Mouse (Mus musculus) kidney, postnatal 14 days (tissue): Measurements from ENCODE around the gene Fbxw8.

ENCODE experiments used
- DNase-seq: peaks from one replicate; pipeline ENCODE4 v3.0.0; 2022; ENCODE audit warnings: mixed read lengths

Fbxw8 gene

DNA sequence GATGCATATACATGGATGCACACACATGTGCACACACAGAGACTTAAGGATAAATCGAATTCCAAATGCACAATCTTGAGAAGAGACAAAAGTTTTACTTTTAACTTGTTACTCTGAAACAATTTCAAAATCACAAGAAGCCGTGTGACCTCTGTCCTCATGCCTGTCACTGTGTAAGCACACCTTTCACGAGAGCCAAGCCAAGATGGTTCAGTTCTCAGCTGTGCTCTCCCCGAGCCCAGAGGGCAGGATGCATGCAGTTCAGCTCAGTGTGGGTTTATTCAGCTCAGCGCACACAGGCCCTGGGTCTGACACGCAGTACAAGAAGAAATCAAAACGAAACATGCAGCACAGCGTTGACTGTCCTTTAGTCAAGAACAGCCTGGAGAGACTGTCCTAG, 49.7 kb downstream of the Fbxw8 start:
- DNase-seq = no peak

DNA sequence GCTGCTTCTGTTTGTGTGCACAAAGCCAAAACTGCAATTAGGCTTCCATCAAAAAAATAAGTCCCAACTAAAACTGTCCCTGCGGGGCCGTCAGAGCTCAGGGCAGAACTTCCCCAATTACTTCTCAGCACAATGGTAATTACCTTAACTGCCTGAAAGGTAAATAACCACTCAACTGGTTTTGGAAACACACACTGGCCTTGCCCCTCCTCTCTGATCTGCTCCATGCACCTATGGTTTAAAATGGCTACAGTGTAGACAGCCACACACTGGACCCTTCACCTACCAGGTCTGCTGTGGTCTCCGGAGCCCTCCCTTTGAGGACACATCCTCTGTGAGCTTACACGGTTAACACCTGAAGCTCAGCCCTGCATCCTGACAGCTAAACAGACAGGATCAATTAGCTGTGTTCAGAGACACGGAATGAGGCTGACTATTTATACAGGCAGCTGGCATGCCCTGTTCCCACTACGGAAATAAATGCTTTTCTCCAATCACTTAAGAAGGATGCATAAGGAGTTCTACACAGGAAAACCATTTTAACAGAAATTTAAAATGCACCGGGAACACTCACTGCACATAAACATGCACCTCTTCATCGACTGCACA, 55.3 kb downstream of the Fbxw8 start:
- no peak for DNase-seq

DNA sequence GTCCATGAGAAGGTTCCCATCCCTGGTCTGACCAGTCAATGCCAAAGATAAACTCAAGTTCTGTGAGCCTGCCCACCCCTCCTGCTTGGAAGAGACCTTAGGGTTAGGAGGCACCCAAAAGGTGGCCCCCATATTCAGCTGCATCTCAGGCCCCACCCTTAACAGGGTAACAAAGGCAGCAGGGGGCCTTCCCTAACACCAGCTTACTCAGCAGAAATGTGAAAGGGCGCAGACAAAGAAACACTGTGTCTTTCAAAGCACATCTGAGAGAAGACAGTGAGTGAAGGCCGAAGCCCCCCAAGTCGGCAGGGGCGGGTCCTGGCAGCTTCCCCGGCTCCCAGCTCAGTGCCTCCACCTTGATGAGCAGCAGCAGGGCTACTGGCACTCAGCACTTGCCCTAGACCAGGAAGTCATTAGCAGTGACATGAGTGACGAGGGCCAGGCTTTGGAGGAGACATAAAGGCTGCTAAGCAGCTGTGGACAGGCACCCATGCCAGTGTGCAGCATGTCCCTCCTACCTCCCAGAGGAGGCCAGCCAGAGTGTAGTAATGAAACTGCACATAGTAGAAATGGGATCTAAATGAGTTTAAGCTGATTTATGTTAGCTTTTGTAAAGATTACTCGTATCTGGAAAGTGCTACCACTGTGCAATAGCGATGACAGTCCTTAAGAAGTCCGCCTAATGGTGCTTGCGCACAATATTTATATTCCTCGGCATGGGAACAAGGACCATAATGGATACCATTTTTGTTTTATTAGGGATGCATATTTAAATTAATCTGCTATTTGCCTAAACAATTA, 56.0 kb downstream of the Fbxw8 start:
- no peak for DNase-seq

DNA sequence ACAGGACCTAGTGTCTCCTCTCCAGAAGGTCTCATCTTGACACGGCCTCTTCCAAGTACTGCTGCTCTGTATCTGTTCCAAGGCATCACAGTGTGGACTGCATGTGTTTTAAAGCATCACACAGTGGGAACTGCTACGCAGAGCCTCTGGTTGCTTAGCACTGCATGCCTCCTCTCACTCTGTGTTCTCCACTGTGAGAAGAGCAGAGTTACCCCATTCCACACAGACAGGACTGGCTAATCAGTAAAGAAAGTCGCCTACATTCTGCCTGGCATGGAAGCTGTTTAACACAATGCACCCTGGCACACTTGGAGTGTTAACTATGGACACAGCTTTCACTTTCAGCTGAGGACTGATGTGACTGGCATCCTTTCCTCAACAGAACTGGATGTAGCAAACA, 58.9 kb downstream of the Fbxw8 start:
- no peak for DNase-seq

DNA sequence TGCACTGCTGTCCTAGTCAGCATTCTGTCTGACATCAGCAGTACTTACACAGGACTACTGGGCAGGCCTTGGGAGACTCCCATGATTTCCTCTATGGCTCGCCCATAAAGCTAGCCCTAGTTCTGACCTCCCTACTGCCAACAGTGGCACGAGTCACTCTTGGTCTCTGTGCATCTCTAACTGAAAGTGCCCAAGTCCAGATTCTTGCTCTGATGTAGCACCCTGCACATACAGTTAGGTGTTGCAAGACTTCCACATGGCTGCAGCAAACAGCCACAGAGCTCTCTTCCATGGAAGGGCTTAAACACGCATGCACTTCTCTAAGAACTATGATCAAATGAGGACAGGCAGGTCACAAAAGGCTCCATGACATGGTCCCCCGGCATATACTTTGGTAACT, 59.4 kb downstream of the Fbxw8 start:
- DNase-seq = no peak

DNA sequence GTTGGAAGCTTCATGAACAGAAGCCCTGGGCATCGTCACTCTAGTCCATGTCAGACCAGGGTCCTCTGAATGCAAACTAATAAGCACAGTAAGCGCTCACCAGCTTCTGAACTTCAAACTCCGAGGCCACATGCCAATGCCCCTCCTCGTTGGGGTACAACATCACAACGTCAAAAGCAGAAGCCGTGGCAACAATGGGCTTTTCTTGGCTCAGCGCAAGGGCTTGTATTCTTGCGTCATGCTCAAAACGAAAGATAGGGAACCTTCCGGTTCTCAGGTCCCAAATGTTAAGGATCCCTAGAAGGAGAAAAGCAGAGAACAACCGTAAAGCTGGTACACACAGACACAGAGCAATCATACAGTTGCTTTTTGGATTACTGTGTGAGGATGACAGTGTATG, 59.8 kb downstream of the Fbxw8 start:
- DNase-seq = no peak

DNA sequence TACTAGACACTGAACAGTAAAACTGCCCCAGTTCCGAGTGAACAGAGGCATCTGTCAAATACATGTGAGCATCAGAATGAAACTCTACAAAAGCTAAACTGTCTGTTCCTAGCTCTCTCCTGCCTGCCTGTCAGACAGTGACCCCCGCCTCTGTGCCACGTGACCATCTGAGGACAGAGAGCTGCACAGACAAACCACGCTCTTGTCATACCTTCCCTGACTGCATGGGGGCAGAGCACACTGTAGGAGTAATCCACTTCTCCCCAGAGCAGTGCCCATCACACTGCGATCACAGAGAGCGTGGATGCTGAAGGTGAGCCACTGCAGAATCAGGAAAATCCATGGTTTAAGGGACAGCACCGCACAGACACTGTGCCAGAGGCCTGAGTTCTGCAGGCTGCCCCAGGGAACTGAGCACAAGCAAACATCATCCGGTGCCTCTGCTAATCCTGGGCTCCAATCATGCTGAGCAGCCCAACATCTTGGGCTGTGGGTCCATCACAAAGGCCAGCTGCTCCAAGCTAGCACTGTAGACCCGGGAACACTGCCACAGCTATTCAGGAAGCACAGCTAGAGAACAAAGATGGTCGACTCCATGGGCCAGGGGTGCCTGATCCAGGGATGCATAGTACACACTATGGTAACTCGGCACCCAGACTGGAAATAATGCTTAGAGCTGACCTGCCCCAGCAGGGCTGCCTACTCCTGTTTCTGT, 61.8 kb downstream of the Fbxw8 start:
- no peak for DNase-seq

DNA sequence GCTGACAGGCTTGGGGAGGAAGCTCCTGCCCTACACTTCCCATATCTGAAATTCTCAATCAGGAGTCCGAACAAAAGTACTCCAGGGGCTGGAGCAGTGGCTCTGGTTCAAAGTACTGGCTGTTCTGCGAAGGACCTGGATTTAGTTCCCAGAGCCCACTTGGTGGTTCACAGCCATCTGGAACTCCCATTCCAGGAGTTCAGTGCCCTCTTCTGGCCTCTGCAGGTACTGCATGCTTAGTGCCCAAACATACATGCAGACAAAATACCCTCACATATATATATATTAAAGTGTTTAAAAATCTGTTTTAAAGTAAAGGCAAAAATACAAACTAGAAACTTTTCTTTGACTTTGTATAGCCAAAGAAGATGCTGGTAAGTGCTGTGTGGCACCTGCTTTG, 64.4 kb downstream of the Fbxw8 start:
- peak; percentile 33 for DNase-seq

DNA sequence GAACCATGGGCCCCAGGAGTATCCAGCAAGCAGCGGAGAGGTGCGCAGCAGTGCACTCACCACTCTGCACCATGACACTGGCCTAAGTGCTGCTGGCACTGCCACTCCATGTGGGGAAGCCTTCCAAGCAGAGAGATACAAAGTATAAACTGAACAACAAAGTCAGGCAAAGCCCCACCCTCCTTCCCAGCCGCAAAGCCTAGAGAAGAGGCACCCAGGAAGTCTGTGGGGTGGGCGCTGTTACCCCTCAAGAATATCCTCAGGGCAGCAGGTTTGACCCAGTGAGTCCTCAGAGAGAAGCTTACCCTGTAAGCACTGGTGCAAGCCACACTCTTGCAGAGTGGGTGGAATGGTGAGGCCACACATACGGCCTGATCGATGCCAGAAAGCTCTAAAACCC, 65.2 kb downstream of the Fbxw8 start:
- DNase-seq = no peak

DNA sequence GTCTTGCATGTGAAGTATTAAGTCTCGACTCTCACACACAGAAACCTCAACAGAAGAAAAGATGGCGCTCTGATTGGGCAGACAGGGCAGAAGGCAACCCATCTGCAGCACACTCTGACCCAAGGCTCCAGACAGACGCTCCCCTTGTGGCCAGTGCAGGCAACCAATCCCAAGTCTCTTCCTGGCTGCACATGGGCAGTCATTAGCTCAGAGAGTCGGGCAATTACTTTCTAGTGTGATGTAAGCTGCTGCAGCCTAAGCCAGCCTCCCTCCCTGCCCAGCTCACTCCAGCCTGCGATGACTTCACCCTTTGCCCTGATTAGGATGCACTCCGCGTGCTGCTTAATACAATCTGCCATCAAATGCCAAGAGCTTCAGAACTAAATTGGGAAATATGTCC, 66.2 kb downstream of the Fbxw8 start:
- DNase-seq = no peak

DNA sequence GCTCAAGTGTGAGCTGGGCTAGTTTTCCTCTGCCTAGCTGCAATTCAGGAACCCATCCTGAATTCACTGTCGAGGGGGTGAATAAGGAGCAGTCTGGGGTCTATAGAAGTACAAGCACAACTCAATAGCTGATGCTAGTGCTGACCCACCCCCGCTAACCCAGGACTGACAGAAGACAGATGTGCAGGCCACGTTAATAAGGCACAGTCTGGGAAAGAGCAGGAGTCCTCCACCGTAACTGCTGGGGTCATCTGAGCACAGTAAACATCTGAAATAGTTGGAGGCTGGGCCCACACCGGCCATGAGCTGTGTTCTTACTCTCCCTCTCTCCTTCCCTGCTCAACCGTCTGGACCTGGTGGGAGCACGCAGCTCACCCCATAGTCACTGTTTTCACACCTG, 68.3 kb downstream of the Fbxw8 start:
- DNase-seq = no peak

DNA sequence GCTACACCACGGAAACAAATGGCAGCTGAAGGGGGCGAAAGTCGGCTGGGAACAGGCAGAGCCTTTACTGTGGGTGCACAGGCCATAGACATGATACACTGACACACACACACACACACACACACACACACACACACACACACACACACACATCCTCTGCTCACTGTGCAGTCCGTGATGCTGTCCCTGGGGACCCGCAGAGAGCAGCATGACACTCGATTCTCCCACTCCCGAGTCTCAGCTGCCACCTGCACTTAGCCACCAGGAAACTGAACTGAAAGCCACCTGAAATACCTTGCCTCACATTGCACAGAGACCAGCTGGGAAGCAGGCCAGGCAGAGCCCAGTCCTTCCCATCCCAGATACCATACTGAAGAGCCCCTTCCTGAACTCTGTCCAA, 70.0 kb downstream of the Fbxw8 start:
- no peak for DNase-seq

DNA sequence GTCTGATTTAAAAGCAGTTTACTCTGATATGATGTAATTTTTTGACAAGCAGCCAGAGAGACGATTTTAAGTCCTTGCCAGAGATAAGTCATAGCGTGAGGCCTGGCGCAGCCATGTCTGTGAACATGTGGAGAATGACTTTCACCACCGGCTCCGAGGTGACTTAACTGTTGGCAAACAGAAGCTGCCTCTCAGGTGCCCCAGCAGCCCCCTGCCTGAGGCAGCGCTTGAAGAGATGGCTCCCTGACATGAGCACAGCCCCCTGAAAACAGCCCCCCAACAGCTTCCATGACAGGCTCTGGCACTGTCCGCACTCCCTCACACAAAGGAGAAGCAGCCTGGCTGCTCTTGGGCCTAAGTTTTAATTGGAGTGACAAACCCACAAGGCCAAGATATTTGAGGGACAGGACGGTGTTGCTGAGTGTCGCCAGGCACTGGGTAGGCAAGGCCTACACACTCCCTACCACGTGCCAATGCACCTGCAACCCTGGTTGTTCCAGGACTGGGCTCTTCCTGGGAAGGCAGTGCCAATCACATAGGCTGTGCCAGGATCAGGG, 71.0 kb downstream of the Fbxw8 start:
- no peak for DNase-seq

DNA sequence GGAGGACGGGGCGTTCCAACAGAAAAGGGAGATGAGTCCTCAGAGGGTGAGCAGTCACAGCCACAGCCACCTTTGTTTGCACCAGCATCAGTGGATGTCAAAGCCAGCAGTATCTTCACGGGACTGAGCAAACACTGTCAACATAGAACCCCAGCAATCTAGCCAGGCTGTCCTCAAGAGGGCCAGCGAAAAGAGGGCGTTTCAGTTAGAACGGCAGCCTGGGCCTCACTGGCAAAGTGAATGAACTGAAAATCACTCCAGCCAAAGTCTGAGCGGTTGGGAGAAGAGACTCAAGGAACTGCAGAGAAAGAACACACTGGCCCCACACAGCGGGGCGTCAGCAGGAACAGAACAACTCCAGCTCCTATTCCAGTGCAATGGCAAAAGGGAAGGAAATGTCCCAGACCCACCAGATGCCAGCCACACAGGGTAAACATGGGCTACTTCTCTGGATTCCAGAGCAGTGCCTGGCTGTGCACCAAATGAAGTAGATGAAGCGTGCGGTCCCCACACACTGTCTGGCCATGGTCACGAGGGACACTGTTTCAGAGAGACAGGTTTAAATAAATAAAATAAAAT, 72.1 kb downstream of the Fbxw8 start:
- DNase-seq = no peak

DNA sequence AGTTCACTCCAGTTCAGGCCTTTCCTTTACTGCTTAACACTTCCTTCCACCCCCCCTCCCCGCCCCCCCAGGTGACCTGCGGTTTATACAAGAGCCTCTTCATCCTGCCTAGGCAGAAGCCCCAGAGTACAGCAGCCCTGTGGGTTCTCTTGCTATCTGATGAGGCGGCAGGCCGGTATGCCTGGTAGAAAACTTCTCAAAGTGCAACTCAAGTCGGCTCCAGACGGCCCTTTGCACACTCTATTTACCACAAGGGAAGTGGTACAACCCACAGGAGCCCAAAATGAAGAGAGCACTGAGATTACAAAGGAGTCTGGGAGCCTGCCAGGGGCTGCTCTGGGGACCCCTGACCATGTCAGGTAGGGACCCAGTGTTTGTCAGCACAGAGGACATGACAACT, 73.3 kb downstream of the Fbxw8 start:
- no peak for DNase-seq

DNA sequence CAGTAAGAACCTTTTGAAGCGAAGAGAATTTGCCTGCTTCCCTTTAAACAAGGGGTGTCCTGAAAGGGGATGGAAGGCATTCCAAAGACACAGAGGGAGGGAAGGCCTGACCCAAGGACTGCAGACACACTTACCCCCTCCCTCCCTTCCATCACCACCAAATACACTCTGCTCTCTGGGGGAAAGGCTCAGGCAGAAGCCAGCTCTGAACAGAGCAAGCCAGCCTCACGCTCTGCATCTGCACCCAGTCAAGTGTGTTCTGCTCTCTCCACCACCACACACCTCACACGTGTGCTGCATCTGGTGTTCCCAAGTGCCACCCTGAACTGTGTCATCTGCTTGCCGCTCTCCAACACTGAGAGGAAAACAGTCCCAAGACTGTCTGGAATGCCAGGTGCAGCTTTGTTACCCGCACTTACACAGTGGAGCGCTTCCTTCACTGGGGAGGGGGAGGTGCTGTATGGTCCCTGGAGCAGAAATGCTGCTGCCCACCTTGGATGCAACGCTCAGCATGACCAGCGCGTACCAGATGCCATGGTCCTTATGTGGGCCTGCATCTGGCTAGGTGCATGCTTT, 73.8 kb downstream of the Fbxw8 start:
- DNase-seq = no peak

DNA sequence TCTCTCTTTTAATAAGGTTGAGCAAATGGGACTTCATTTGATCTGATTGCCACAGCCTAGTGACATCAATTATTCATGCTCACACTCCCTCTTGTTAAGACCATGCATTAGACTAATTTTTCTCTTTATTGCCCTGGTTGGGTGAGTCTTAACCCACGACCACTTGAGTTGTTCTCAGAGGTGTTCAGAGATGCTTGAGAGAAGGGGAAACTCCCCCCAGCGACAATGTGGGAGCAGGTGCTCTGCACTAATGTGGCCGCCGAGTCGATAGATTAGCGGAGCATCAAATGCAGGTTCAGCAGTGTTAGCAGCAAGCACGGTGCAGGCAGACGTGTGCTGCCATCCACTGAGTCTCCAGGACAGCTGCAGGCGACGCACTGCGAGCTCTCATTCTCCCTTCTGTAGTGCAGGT, 75.4 kb downstream of the Fbxw8 start:
- no peak for DNase-seq

DNA sequence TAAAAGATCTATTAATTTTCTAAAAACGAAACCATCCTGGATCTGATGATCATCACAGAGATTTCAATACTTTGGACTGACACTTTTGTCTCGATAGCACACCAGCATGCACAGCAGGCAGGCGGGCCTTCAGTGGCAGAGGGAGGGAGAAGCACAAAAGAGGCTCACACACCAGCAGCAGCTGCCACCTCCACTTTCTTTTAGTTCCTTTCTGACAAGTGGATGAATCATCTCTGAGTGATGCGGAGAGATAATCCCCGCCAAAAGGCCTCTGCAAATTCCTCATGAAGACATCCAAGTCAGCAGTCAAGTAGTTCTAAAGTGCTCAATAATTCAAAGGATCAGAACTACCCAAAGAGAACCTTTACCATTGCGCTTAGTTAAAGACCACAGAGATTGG, 75.9 kb downstream of the Fbxw8 start:
- DNase-seq = no peak

DNA sequence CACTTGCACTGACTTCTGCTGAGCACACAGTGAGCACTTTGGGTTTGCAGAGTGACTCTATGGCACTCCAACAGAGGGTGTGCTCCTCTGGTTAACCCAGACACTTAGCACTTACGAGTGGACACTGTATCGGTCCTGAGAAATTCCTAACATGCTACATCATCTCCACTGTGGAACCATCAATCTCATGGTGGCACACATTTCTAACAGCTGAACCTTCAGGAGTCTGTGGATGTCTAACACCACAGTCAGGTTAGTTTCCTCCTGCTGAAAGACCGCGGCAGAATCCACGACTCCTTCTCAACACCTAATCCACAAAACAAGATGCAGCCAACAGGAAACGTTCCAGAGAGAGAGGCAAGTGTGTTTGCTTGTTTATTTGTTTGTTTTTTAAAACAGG, 76.7 kb downstream of the Fbxw8 start:
- DNase-seq = no peak

DNA sequence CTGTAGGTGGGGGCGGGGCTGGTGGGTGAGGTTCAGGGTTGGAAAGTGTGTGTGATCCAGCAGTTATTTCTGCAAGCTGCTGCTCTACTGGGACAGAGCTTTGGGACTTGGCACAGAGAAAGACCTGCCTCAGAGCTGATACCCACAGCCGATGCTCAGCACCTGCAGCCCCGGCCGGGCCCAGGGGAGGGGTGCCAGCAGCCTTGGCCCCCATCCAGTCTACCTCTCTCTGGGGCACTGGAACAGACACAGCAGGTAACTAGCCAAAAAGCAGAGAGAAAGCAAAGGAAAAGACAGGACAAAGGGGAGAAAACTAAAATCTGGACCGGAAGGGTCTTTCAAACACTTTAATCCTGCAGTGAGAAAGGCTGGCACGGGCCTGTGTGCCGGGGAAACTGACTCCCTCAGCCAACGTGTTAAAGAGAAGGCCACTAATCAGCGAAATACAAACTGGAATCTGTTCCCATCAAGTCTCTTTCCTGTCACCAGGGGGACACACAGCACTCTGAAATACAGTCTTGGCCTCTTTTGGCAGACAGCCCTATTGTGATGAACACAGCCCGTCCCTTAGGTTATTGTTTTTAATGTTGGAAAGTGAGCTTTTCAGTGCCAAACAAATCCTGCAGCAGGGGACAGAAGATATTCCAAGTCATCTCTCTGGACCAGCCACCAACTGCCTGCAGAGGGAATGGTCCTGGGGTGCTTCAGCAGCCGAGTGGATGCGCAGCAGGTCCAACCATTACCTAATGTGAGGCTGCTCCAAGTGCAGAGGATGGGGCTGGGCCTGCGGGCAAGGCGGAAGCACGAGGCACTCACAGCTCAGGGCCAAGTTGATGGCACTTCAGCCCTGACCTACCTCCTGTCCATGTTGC, 78.3 kb downstream of the Fbxw8 start:
- no peak for DNase-seq

DNA sequence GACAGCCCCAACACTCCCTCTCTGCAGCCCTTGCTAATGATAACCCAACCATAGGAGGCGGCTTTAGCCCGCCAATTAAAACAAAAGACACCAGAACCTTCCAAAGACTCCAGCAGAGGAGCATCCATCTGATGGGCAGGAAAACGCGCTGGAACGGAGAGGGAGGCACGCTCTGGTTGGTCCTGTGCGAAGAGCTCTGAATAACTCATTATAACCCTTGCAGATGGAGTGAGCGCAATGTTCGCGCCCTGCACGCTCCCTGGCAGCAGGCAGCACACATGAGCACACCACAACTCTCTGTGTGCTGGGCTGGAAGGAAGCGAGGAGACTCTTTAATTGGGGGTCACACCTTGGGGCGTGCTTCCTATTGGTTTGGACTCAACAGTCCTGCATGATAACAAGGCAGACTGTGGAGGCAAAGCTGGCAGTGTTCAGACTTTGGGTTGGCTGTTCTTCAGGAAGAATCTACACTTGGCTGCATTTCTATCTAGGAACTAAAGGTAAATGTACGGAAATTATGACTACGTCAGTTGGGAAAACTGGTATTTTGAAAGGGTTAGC, 82.0 kb downstream of the Fbxw8 start:
- DNase-seq = no peak

DNA sequence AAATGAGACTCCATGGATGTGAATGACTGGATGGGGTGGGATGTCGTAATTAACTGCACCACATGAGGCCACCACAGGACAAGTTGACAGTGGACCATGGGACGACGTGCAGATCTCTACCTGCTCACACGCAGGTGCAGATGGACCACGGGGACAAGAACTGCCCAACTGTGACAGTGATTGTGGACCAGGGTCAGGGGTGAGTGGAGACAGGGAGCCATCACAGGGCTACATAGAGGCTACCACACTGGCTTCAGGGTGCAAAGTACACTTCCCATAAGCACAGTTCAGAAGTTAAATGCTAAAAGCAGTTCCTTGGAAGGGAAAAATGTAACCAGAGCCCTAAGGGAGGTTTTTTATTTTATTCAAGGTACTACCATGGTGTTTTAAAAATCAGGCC, 83.5 kb downstream of the Fbxw8 start:
- peak; percentile 45 for DNase-seq
